Mouse (Mus musculus) right cerebral cortex, postnatal 25 days (tissue): Measurements from ENCODE around the gene Uox.

ENCODE experiments used
- DNase-seq: peaks from one replicate; pipeline ENCODE4 v3.0.0; 2022

Uox gene

DNA sequence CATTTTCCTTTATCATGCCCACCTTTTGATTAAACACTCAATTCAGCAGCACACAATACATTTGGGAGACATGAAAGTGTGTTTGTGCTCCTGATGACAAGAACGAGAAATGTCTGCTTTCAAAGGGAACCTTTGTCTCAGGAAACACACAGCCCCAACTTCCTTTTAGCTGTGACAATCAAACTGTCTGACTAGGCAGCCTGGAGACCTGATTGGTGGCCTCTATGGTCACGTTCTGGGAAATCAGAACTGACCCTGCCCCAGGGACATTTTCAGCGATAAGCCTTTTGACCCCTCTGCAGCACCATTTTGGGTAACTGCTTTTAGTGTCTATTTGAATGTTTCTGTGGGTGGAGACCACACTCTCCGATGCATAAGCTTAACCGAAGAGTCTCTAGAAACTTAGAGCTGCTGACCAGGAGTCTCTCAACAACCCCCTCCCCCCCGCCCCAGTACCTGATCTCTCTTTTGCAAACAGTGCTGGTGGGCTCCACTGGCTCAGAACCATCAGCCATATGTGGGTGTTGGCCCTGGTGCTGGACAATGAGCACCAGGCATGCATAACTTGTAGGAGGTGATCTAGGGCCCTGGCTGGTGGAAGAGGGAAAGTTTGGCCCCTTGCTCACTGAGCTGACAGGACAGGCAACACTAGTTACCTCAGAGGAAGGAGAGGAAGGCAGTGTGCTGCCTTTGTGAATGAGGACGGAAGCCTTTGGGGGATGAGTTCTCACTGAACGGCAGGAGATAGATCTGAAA lies 58.2 kb downstream of the Uox start:
- no peak for DNase-seq

DNA sequence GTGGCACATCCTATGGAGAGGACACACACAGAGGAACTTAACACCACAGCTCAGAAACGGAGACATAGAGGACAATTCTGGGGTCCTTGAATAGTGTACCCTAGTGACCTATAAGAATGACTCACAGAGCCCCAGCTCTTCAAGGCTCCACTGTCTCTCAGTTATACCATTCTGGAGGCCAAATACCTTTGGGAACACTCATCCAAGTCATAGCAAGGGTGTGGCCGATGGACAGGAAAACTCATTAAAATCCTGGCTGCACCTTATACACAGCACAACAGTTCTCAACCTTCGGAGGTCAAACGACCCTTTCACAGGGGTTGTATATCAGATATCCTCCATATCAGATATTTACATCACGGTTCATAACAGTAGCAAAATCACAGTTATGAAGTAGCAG lies 62.3 kb downstream of the Uox start:
- no peak for DNase-seq

DNA sequence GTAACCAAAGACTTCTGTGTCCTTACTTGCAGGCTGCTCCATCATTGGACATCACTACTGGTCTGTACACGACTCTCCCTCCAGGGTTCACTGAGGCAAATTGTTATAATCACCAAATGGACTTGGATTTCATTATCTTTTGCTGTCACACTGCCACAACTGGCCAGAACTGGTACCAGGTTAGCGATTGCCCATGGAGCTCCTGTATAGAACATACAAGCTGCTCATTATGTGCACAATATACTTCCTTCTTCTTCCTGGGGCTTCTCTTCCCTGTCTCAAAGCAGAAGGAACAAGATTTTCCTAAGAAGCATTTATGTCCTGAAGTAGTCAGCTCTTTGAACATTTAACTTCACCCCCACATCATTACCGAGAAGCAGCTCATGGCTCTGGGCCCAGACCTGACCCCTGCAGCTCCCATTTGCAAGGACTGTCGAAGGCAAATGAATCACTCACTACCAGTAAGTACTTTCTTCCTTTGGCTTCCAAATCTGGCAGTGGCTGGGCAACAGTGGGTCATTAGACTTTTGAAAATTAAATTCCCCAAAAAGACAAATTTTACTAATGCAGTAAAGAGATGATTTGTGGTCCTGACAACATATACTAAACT lies 71.7 kb downstream of the Uox start:
- DNase-seq = no peak

DNA sequence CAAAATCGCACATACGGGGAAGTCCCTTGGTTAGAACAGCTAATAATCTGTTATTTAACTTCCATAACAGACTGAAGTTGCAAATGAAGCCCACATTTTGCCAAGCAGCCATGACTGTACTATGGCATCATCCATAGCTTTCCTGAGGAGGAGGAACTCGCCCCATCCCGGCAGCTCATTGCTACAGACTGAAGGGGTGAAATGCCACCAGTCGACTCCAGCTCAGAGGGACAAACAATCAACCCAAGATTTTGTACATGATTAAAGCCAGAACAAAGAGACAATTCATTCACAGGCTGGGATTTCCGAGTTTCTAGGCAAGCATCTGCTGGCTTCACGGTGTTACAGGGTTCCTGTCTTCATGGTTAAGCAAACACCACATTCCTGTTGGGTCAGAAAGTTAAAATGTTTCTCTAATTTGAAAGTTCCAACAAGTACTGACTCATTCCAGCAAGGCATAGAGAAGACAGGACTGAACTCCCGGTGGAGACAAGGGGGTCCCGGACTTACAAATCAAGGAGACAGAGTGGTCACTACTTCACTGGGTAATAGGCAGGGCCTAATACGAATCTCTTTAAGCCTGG lies 79.2 kb downstream of the Uox start:
- DNase-seq = no peak

DNA sequence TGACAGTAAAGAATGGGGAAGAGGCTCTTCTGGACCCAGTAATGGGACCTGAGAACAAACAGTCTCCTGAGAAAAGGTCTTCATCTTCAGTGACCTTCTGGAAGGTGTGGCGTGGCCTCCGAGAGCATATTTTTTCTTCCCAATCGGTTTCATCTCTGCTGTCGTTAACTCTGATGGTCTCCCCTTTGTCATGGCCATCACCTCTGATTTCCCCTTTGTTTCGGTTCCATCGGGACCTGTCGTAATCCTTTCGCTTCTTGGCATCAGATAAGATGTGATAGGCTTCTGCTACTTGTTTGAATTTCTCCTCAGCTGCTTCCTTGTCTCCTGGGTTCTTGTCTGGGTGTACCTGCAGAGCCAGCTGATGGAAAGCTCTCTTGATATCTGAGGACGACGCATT lies 80.5 kb downstream of the Uox start:
- no peak for DNase-seq

DNA sequence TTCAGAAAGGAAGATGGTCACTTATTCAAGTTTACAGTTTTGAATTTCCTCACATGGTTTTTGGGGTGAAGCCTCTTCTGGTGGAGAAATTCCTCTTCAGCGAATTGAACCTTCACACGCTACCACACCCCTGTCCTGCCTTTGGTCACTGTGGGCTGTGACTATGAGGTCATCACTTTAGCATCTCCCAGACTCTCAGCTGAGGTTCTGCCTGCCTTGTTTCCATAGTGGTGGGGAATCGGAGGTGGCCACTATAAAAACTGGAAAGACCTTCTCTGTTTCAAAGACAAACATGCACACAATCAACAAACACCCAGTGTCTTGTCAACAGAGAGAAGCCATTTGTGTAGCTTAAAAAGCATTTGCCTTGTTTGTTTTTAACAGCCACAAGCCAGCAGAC lies 81.0 kb downstream of the Uox start, which contains the start of gene 4930503B20Rik:
Gene 4930503B20Rik, minus strand, starts transcription at position 101 of the 400 bp plus-strand sequence.
- DNase-seq = no peak

DNA sequence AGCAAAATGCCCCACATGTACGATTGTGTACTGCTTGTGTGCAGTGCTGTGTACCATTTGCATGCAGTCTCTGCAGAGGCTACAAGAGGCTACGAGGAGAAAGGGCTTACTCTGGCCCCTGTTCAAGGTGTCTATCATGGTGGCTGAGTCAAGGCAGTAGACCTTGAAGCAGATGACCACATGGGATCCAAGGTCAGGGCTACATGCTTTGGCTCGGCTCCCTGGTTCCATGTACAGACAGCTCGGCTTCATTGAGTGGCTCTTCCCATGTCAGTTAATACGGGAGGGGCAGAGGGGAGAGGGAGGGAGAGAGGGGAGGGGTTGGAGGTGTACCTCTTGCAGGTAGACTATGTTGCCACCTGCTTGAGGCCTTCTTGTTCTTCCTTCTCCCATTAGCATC lies 82.2 kb downstream of the Uox start:
- no peak for DNase-seq

DNA sequence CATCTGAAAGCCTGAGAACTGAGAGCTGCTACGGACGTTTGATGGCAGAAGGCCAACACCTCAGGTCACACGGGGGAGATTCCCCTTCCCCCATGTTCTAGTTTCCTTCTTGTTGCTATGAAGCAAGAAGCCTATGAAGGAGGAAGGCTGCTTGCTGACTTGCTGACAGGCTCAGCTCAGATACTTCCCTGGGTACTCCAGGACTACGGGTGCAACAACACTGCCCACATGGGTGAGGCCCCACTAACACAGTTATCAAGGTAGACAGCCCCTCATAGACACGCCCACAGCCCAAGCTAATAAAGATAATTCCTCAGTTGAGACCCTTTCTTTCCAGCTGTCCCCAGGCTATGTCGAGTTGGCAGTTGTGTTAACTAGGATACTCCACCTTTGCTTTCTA lies 83.5 kb downstream of the Uox start:
- DNase-seq = no peak

DNA sequence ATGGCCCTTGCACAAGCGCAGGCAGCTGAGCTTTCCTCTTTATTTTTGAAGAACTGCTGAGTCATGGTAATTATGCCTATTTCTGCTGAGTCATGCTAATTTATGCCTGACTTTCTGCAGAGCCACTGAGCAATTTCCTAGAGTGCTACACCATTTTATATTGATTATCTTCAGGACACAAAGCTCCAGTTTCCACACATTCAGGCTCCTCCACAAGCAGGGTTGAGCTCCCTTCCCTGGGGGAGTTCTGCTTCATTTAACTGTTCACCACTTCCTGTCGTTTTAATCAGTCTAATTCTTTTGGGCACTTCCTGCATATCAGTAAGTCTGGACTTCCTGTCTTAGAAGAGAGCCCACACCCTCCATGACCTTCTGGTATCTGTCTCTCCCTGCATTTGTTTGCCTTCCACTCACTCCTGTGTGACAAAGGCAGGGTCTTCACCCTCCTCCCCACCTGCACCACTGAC lies 84.9 kb downstream of the Uox start:
- DNase-seq = no peak

DNA sequence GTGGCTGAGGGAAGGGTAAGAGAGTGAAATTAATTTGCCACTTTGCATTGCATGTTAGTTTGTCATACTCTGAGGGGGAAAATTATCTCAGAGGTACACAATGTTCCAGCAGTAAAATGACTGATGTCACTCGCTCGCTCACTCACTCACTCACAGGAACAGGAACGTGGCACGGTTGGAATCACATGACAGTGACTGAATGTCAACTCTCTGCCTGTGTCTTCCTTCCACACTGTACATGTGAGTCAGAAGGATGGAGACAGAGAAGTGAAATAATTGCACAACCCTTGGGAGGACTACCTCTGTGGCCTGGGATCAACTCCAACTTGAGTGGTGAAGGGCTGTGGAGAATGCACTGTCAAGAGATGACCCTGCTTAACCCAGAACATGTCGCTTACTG lies 87.2 kb downstream of the Uox start:
- no peak for DNase-seq

DNA sequence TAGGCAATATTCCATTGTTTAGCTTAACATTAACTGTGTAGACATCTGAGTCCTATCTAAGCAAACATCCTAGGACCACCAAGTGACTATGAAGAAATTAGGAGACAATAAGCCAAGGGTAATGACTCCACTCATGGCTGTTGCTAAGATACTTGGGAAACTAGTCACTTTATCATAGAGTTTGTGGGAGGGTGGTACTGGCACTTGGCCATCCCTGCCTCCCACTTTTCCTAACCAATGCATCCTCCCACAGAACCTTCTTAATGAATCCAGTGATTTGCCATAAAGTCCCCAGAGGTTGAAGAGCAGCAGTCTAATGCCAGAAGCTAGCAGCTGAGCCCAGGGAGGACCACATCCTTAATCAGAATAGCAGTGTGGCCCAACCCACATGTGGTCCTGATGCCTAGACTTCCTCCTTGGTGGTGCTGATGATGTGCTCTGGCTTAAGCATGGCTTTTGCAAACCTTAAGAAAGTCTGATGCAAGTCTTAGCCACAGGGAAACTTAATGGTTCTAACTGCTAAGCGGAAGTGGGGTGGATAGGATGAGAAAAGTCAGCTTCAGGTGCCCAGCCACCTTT lies 87.9 kb downstream of the Uox start:
- no peak for DNase-seq

DNA sequence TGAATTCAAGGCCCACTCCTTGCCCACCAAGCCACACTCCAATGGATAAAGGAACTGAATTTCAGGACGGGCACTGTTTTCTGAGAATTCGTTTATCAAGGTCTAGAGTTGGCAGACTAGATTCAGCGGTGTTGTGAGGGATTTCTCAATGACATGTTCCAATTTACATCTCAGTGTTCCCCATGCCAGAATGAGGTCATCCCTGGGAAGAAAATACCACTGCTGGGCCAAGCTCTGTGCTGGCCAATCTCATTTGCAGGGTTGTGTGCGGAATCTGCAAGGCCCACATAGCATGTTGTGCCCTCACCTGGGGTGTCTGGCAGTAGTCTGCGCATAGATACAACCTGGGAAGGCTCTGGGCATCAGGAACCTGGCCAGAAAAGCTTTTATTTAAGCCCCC lies 89.1 kb downstream of the Uox start:
- no peak for DNase-seq

DNA sequence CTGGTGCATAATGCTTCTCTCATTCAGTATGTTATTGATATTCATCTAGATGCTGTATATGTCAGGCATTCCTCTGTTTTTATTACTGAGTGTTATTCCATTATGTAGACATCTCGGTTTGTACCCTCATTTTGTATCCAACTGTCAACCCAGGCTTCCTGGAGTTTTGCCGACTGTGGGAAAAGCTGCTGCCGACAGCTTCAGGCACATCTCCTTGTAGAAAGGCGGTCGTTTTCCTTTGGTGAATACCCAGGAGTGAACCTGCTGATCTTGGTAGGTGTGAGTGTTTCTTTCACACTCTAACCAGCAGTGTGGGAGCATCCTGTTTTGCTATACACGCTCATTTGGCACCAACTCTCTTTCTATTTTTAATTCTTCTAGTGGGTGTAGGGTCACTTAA lies 90.8 kb downstream of the Uox start:
- DNase-seq = no peak

DNA sequence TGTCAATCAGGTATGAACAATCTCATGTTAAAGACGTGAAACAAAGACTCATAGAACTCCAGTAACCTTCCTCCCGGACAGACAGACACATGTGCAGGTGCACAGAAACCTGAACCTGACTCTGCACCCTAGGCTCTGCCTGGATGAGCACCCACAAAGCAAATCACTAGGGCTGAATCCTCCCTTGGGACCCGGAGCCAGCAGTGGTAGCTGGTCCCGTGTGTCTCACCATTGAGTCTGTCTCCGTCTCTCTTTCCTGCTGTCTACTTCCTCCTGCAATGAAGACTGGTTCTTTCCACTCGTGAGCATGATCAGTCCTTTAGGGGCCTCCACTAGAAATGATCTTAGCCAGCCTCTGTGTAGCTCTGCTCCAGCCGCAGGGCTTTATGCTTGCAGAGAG lies 91.7 kb downstream of the Uox start:
- no peak for DNase-seq

DNA sequence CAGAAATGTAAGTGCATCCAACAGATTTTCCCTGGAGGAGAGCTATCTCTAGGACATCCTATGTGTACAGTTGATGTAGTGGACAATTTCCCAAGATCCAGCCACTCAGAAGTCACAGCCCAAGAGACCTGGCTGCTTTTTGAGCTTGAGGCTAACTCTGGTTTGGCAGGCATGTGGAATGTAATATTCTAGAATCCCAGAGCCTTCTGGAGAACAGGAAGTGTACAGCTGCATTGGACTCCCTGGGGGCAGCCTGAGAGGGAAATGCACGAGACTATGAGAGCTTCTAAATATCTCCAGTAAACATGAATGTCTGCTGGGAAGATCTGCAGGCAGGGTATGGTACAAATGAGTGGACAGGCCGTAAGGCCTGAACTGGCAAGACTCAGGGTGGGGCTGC lies 100.9 kb downstream of the Uox start:
- DNase-seq = no peak

DNA sequence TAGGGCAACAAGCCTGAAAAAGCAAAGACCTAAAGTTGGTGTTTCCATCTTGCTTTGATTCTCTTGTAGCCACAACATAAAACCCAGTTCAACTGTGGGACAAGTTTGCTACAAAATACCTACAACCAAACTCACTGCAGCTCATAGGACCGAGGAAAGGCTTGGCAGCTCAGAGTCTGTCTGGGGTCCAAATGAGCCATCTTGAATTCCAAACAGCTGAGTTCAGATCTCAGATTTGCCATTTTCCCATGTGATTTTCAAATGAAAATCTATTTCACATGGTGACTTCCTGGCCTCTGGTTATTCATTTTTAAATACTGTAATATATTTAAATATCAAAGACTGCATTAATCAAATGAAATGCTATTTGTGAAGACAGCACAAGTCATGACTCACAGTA lies 104.9 kb downstream of the Uox start:
- no peak for DNase-seq

DNA sequence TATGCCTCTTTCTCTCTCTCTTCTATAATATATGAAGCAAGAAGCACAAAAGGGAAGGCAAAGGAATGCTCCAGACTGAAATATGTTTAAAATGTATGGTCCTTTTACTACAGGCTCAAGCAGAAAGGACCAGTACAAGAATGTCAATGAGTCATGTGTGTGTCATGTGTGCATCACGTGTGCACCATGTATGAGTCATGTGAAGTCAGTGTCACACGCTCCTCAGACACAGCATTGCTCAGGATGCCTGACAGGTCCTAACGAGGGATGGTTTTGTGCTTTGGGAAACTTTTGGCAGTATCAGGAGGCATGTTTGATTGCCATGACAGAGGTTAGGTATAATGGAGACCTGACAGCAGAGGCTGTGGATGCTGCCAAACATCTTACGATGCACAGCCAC lies 106.0 kb downstream of the Uox start:
- DNase-seq = no peak

DNA sequence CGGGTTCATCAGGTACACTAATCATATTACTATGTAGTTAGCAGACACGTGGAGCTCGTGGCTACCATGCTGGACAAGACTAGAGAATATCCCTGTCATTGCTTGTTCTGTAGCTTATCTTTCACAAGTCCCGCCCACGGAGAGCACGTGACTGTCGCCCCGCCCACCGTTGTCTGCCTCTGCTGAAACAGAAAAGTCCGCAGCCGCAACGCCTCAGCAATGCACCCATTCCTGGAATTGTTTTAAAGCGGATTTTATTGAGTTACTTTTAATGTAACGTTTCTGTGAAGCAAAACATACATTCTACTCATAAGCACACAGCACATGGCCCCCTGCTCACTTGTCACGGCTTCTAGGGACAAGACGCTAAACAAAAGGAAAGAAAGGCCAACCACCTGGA lies 109.4 kb downstream of the Uox start:
- DNase-seq = no peak

DNA sequence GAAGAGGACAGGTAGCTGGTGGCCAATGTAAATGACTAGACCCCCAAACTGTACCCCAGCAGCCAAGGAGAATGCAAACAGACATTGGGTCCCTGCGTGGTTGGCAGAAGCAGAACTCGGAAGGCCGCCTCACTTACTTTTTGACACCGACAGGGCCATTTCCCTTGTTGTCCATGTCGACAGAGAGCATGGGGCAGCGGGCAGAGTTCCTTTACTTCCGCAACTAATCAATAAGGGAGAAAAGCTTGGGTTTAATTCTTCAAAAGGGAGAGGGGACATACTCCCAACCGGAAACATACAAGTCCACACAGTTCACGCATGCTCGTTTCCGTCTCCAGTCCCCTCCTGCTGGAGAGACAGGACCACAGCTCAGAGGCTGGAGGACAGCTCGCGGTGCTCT lies 110.4 kb downstream of the Uox start:
- no peak for DNase-seq

DNA sequence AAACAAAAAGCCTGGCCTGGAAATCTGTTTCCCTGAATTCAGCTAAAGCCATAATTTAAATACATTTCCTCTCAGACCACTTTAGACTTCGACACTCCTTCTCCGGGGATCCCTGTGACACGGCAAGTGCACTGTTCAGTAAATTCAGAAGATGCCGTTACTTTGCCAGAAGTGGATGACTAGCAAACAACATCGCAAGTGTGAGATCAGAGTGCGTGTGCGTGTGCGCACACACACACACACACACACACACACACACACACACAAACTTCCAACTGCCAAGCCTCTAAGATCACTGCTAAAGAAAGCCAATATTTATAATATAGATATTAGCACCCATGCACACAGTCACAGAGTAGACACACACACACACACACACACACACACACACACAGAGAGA lies 111.5 kb downstream of the Uox start:
- no peak for DNase-seq
